Mouse (Mus musculus) limb, embryonic 11.5 days (tissue): Measurements from ENCODE around the gene Tor1aip1. TPM values are rescaled to one million over a fixed set of nuclear protein-coding genes. Genes with fewer than 3 reads are reported as not detected.

Source experiments
- ATAC-seq: fragments of 200-750 bp; cut with Nextera tagmentation; 2 replicates; pipeline ENCODE4 v1.8.0; 2017; ENCODE audit warnings: low read depth; ENCODE audit not compliant: insufficient number of reproducible peaks, low FRiP score, low TSS enrichment
- DNase-seq: peaks from one replicate; pipeline ENCODE4 v3.0.0-alpha.2; 2015; ENCODE audit warnings: low spot score
- H3K27ac ChIP-seq: fragments of 300-500 bp; sonication (generic); replicated peaks from 2 replicates; pipeline ENCODE4 v1.5.1; 2014; ENCODE audit warnings: low read depth, mild to moderate bottlenecking, low read length
- H3K27me3 ChIP-seq: fragments of 300-500 bp; sonication (generic); 2 replicates; pipeline ENCODE4 v1.6.1; 2014; ENCODE audit warnings: mild to moderate bottlenecking, low read length, mixed read lengths; ENCODE audit not compliant: control insufficient read depth, insufficient read depth
- H3K36me3 ChIP-seq: fragments of 300-500 bp; sonication (generic); 2 replicates; pipeline ENCODE4 v1.6.1; 2014; ENCODE audit warnings: mild to moderate bottlenecking, low read length, moderate library complexity, mixed read lengths; ENCODE audit not compliant: control insufficient read depth, insufficient read depth
- H3K4me1 ChIP-seq: fragments of 300-500 bp; sonication (generic); 2 replicates; pipeline ENCODE4 v1.6.1; 2014; ENCODE audit warnings: low read length, mixed read lengths; ENCODE audit not compliant: control insufficient read depth, insufficient read depth
- H3K4me2 ChIP-seq: fragments of 300-500 bp; sonication (generic); 2 replicates; pipeline ENCODE4 v1.6.1; 2014; ENCODE audit warnings: low read depth, mild to moderate bottlenecking, moderate library complexity; ENCODE audit not compliant: severe bottlenecking
- H3K4me3 ChIP-seq: fragments of 300-500 bp; sonication (generic); 2 replicates; pipeline ENCODE4 v1.5.1; 2014; ENCODE audit warnings: low read depth, low read length
- H3K9ac ChIP-seq: fragments of 300-500 bp; sonication (generic); 2 replicates; pipeline ENCODE4 v1.6.1; 2014; ENCODE audit warnings: mild to moderate bottlenecking, low read length
- H3K9me3 ChIP-seq: fragments of 300-500 bp; sonication (generic); 2 replicates; pipeline ENCODE4 v1.6.1; 2016; ENCODE audit warnings: low read length; ENCODE audit not compliant: control insufficient read depth
- WGBS: fragments of 180-500 bp; shearing (Covaris S2); extraction: QIAGEN DNeasy Blood & Tissue Kit; methylation state at CpG from one replicate; pipeline ENCODE4 v1.1.7; 2014; 5-methylcytosine and 5-hydroxymethylcytosine counted together
- polyA plus RNA-seq: library from polyadenylated mRNA; unstranded; fragments of >200 nt; fragmentation: Nextera tagmentation; extraction: Ambion mirVana; gene quantifications from 2 replicates; pipeline ENCODE4 v1.2.1, GENCODE M21; 2014

The Tor1aip1 gene
- polyA plus RNA-seq, 1 experiment from 2014 or later, result 42.3 TPM

GRCm38 (mm10) chr1:156024831-156025503 is 11.3 kb downstream of the Tor1aip1 start:
- H3K4me1 ChIP-seq, result no peaks in the 10 kb centered on the region
- no peak overlapping the region for H3K27ac ChIP-seq
- peaks cover 4% of the 10 kb centered on the region for H3K36me3 ChIP-seq
- no peak for DNase-seq
- H3K4me2 ChIP-seq, result no peak overlapping the region
- no peak for ATAC-seq
- H3K9me3 ChIP-seq, result no peaks in the 10 kb centered on the region
- no peak overlapping the region for H3K4me3 ChIP-seq
- no peak overlapping the region for H3K9ac ChIP-seq
- WGBS, result 86% methylated on average over 8 of the region's 8 CpGs
- no peaks in the 10 kb centered on the region for H3K27me3 ChIP-seq

- WGBS, result 95% methylated on average over 1 of the region's 1 CpGs
- ATAC-seq (no peak), DNase-seq (no peak)
- peaks cover 8% of the 10 kb centered on the region; the same call in 1 of the 2 replicates for H3K36me3 ChIP-seq
- H3K4me1 ChIP-seq, result no peaks in the 10 kb centered on the region
- H3K27ac ChIP-seq, result no peak overlapping the region
- H3K27me3 ChIP-seq, result no peaks in the 10 kb centered on the region
- H3K9me3 ChIP-seq, result no peaks in the 10 kb centered on the region
- H3K4me3 ChIP-seq, result no peak overlapping the region
- H3K4me2 ChIP-seq, result no peak overlapping the region
- no peak overlapping the region for H3K9ac ChIP-seq
Observed at GRCm38 (mm10) chr1:156020402-156020801, 15.9 kb downstream of the Tor1aip1 start.

- no peak overlapping the region for H3K4me3 ChIP-seq
- H3K4me1 ChIP-seq, result no peaks in the 10 kb centered on the region
- DNase-seq (no peak), ATAC-seq (no peak)
- H3K27ac ChIP-seq, result no peak overlapping the region
- H3K9me3 ChIP-seq, result no peaks in the 10 kb centered on the region
- H3K36me3 ChIP-seq, result peaks cover 9% of the 10 kb centered on the region; the same call in 1 of the 2 replicates
- 88% methylated on average over 1 of the region's 1 CpGs for WGBS
- H3K27me3 ChIP-seq, result no peaks in the 10 kb centered on the region
- no peak overlapping the region for H3K9ac ChIP-seq
- H3K4me2 ChIP-seq, result no peak overlapping the region
Observed at GRCm38 (mm10) chr1:156019800-156020199, 16.5 kb downstream of the Tor1aip1 start.

GRCm38 (mm10) chr1:156009003-156009402 is 27.3 kb downstream of the Tor1aip1 start:
- 91% methylated on average over 1 of the region's 1 CpGs for WGBS
- peaks cover 15% of the 10 kb centered on the region; the same call in 1 of the 2 replicates for H3K36me3 ChIP-seq

GRCm38 (mm10) chr1:156005906-156006305 is 30.4 kb downstream of the Tor1aip1 start:
- no peak overlapping the region for H3K4me2 ChIP-seq
- no peaks in the 10 kb centered on the region for H3K9me3 ChIP-seq
- H3K4me1 ChIP-seq, result no peaks in the 10 kb centered on the region
- H3K9ac ChIP-seq, result no peak overlapping the region
- DNase-seq (no peak), ATAC-seq (no peak)
- no peaks in the 10 kb centered on the region for H3K27me3 ChIP-seq
- peaks cover 17% of the 10 kb centered on the region; the same call in 1 of the 2 replicates for H3K36me3 ChIP-seq
- no peak overlapping the region for H3K27ac ChIP-seq
- WGBS, result 91% methylated on average over 11 of the region's 11 CpGs
- H3K4me3 ChIP-seq, result no peak overlapping the region

More at GRCm38 (mm10) chr1:156009003-156009402, 27.3 kb downstream of the Tor1aip1 start:
- Histone ChIP-seq H3K27me3 (no peaks in the 10 kb centered on the region), H3K4me2 (no peak overlapping the region), H3K9ac (no peak overlapping the region), H3K4me3 (no peak overlapping the region), H3K9me3 (no peaks in the 10 kb centered on the region), H3K27ac (no peak overlapping the region), H3K4me1 (no peaks in the 10 kb centered on the region)
- no peak for ATAC-seq
- no peak for DNase-seq

GRCm38 (mm10) chr1:156003201-156003935 is 32.9 kb downstream of the Tor1aip1 start:
- 90% methylated on average over 7 of the region's 7 CpGs for WGBS
- no peaks in the 10 kb centered on the region for H3K27me3 ChIP-seq
- H3K4me3 ChIP-seq, result no peak overlapping the region
- ATAC-seq (0 out of 2 replicates have a peak, but pooled peaks have one; percentile 21), DNase-seq (no peak)
- H3K36me3 ChIP-seq, result peaks cover 15% of the 10 kb centered on the region; the same call in 1 of the 2 replicates
- no peaks in the 10 kb centered on the region for H3K4me1 ChIP-seq
- H3K9ac ChIP-seq, result no peak overlapping the region
- no peak overlapping the region for H3K27ac ChIP-seq
- no peaks in the 10 kb centered on the region for H3K9me3 ChIP-seq
- H3K4me2 ChIP-seq, result no peak overlapping the region

GRCm38 (mm10) chr1:156002366-156002765 is 33.9 kb downstream of the Tor1aip1 start:
- 89% methylated on average over 8 of the region's 8 CpGs for WGBS
- Histone ChIP-seq H3K9ac (no peak overlapping the region), H3K27me3 (no peaks in the 10 kb centered on the region), H3K4me3 (no peak overlapping the region), H3K9me3 (no peaks in the 10 kb centered on the region), H3K4me1 (no peaks in the 10 kb centered on the region), H3K4me2 (no peak overlapping the region), H3K27ac (no peak overlapping the region), H3K36me3 (peaks cover 13% of the 10 kb centered on the region; the same call in 1 of the 2 replicates)
- no peak for DNase-seq
- ATAC-seq, result no peak

GRCm38 (mm10) chr1:155995612-155996011 is 40.7 kb downstream of the Tor1aip1 start:
- Histone ChIP-seq H3K4me2 (no peak overlapping the region), H3K27me3 (no peaks in the 10 kb centered on the region), H3K36me3 (no peaks in the 10 kb centered on the region), H3K27ac (no peak overlapping the region), H3K9me3 (no peaks in the 10 kb centered on the region), H3K4me1 (0 out of 2 replicates have a peak, but pooled peaks cover 2% of the 10 kb centered on the region), H3K9ac (no peak overlapping the region), H3K4me3 (no peak overlapping the region)
- DNase-seq (no peak), ATAC-seq (no peak)
- WGBS, result 72% methylated on average over 2 of the region's 2 CpGs
